Mouse (Mus musculus) midbrain, embryonic 16.5 days (tissue): ENCODE results near the gene Pnrc2. TPM values are rescaled to one million over a fixed set of nuclear protein-coding genes. Genes with fewer than 3 reads are reported as not detected.

Source experiments
- ATAC-seq: fragments of 200-750 bp; cut with Nextera tagmentation; 2 replicates; pipeline ENCODE4 v1.8.0; 2017; ENCODE audit warnings: moderate TSS enrichment
- H3K27ac ChIP-seq: fragments of 300-500 bp; sonication (generic); 2 replicates; pipeline ENCODE4 v1.5.1; 2014; ENCODE audit warnings: mild to moderate bottlenecking, low read length, mixed read lengths
- H3K27me3 ChIP-seq: fragments of 300-500 bp; sonication (generic); 2 replicates; pipeline ENCODE4 v1.6.1; 2014; ENCODE audit warnings: low read depth, low read length, mixed read lengths; ENCODE audit not compliant: control insufficient read depth, insufficient read depth
- H3K36me3 ChIP-seq: fragments of 300-500 bp; sonication (generic); 2 replicates; pipeline ENCODE4 v1.6.1; 2014; ENCODE audit warnings: mild to moderate bottlenecking, low read length, moderate library complexity, mixed read lengths; ENCODE audit not compliant: control insufficient read depth, insufficient read depth
- H3K4me1 ChIP-seq: fragments of 300-500 bp; sonication (generic); 2 replicates; pipeline ENCODE4 v1.6.1; 2014; ENCODE audit warnings: mild to moderate bottlenecking, low read length, mixed read lengths; ENCODE audit not compliant: control insufficient read depth, insufficient read depth
- H3K4me2 ChIP-seq: fragments of 300-500 bp; sonication (generic); 2 replicates; pipeline ENCODE4 v1.6.1; 2014; ENCODE audit warnings: mild to moderate bottlenecking, low read length, mixed read lengths
- H3K4me3 ChIP-seq: fragments of 300-500 bp; sonication (generic); 2 replicates; pipeline ENCODE4 v1.5.1; 2014; ENCODE audit warnings: low read depth, mild to moderate bottlenecking, low read length, moderate library complexity, mixed read lengths
- H3K9ac ChIP-seq: fragments of 300-500 bp; sonication (generic); 2 replicates; pipeline ENCODE4 v1.6.1; 2014; ENCODE audit warnings: low read depth, low read length, mixed read lengths
- H3K9me3 ChIP-seq: fragments of 300-500 bp; sonication (generic); replicated peaks from 2 replicates; pipeline ENCODE4 v1.6.1; 2014; ENCODE audit warnings: mild to moderate bottlenecking, low read length, mixed read lengths; ENCODE audit not compliant: control insufficient read depth, poor library complexity, severe bottlenecking
- WGBS: fragments of 180-500 bp; shearing (Covaris S2); extraction: QIAGEN DNeasy Blood & Tissue Kit; methylation state at CpG from one replicate; pipeline ENCODE4 v1.1.7; 2014; 5-methylcytosine and 5-hydroxymethylcytosine counted together
- polyA plus RNA-seq: library from polyadenylated mRNA; unstranded; fragments of >200 nt; fragmentation: Nextera tagmentation; extraction: Ambion mirVana; gene quantifications from 2 replicates; pipeline ENCODE4 v1.2.1, GENCODE M21; 2015

Pnrc2 gene
- polyA plus RNA-seq, 1 experiment from 2014 or later, result 94.2 TPM

DNA sequence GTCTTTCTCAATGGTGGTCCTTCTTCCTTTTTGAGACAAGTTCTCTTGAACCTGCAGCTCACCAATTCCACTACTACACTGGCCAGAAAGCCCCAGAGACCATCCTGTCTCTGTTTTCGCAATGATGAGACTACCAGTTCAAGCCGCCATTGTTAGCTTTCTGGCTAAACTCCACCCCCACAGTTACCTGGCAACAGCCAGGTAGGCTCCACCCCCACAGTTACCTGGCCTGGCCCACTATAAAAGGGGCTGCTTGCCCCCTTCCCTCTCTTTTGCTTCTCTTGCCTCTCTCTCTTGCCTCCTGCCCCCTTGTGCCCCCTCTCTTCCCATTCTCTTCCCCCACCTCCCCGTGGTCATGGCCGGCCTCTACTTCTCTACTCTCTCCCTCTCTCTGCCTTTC, 51.9 kb downstream of the Pnrc2 start:
- Histone ChIP-seq H3K9ac (no peak overlapping the region), H3K36me3 (no peaks in the 10 kb centered on the region), H3K4me3 (no peak overlapping the region), H3K9me3 (no peaks in the 10 kb centered on the region), H3K27me3 (no peaks in the 10 kb centered on the region), H3K27ac (no peak overlapping the region), H3K4me1 (no peaks in the 10 kb centered on the region), H3K4me2 (no peak overlapping the region)
- WGBS, result 93% methylated on average over 4 of the region's 4 CpGs
- ATAC-seq, result no peak

Other genes with a start within 250 kb of the Pnrc2 start
- gene Ifnlr1, start 187.6 kb downstream of the Pnrc2 start, polyA plus RNA-seq, result 0.20 and 0.31 TPM in 2 replicates
- not detected in 2 replicates for gene Il22ra1, start 145.7 kb downstream of the Pnrc2 start, polyA plus RNA-seq
- 0.45 and 0.57 TPM in 2 replicates for gene Myom3, start 114.1 kb downstream of the Pnrc2 start, polyA plus RNA-seq
- 190 and 211 TPM in 2 replicates for gene Srsf10, start 18.1 kb downstream of the Pnrc2 start, polyA plus RNA-seq
- 0.06 and 0.14 TPM in 2 replicates for gene Cnr2, start 21.5 kb upstream of the Pnrc2 start, polyA plus RNA-seq
- gene Fuca1, start 46.9 kb upstream of the Pnrc2 start, polyA plus RNA-seq, result 66.0 and 70.1 TPM in 2 replicates
- gene Hmgcl, start 72.6 kb upstream of the Pnrc2 start, polyA plus RNA-seq, result 59.3 and 68.6 TPM in 2 replicates
- gene Gale, start 89.9 kb upstream of the Pnrc2 start, polyA plus RNA-seq, result 41.2 and 47.7 TPM in 2 replicates
- gene Lypla2, start 98.8 kb upstream of the Pnrc2 start, polyA plus RNA-seq, result 209 and 230 TPM in 2 replicates
- 68.3 and 72.0 TPM in 2 replicates for gene Pithd1, start 113.4 kb upstream of the Pnrc2 start, polyA plus RNA-seq
- 26.7 and 28.7 TPM in 2 replicates for gene Eloa, start 147.9 kb upstream of the Pnrc2 start, polyA plus RNA-seq
- gene Rpl11, start 179.6 kb upstream of the Pnrc2 start, polyA plus RNA-seq, result 245 and 251 TPM in 2 replicates